Mouse (Mus musculus): Measurements from ENCODE around the gene Olfr1205. TPM values are rescaled to one million over a fixed set of nuclear protein-coding genes. Genes with fewer than 3 reads are reported as not detected.

Olfr1205 gene
- total RNA-seq (2015; ENCODE audit: low replicate concordance) = not detected in 2 replicates
- total RNA-seq (2017; ENCODE audit: low replicate concordance) = not detected in 2 replicates

DNA sequence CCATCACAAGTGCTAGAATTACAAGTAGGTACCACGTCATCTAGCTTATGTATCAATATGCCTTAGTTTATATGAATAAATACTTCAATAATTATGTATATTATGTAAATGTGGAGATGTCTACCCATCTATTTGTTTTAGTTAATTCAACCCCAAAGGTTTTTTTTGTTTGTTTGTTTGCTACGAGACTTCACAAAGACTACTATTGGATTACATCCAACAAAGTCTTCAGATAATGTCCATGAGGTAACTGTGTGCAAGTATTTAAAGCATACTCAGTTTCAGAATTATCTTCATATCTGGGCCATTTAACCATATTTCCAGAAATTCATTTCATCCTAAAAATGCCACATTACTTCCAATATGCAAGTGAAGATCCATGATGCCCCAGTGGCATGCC, at the start of gene Olfr1205:
Gene Olfr1205 (plus strand): TSS at position 301 of the 400 bp plus-strand sequence.
- ATAC-seq (replicated peaks; ENCODE audit: low FRiP score, poor library complexity, severe bottlenecking) = no peak

DNA sequence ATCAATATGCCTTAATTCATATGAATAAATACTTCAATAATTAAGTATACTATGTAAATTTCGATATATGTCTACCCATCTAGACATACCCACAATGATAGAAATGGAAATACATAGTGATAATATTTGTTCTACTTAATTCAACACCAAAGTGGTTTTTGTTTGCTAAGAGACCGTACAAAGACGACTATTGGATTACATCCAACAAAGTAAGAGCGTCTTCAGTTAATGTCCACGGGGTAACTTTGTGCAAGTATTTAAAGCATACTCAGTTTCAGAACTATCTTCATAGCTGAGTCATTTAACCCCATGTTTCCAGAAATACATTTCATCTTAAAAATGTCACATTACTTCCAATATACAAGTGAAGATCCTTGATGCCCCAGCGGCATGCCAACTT, 36.8 kb upstream of the Olfr1205 start, which contains the start of gene Olfr1201:
Gene Olfr1201 (plus strand): TSS at position 301 of the 400 bp plus-strand sequence.
- ATAC-seq (replicated peaks; ENCODE audit: low FRiP score, poor library complexity, severe bottlenecking) = no peak

DNA sequence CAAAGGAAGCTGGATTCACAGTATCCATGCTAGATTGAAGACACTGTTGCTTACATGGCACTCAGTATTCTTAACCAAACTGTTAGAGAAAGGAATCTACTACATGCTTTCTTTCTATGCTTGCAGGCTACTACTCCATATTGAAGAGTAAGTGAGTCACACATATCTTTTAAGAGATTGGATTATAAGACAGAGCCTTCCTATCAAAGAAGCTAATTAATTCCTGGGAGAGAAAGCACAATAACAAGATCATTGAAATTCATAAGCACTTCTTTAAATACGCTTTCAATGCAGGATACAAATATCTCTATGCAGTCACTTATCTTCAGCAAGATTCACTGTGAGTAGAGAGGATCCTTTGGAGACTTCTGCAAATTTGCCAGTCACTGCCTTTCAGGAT, 15.3 kb upstream of the Olfr1205 start, which contains the start of gene Olfr1202:
Gene Olfr1202 (plus strand): TSS at position 301 of the 400 bp plus-strand sequence.
- no peak for ATAC-seq (replicated peaks; ENCODE audit: low FRiP score, poor library complexity, severe bottlenecking)

GRCm38 (mm10) chr2:88838477-88838876, 8.9 kb downstream of the Olfr1205 start:
- no peak for ATAC-seq (replicated peaks; ENCODE audit: low FRiP score, poor library complexity, severe bottlenecking)

DNA sequence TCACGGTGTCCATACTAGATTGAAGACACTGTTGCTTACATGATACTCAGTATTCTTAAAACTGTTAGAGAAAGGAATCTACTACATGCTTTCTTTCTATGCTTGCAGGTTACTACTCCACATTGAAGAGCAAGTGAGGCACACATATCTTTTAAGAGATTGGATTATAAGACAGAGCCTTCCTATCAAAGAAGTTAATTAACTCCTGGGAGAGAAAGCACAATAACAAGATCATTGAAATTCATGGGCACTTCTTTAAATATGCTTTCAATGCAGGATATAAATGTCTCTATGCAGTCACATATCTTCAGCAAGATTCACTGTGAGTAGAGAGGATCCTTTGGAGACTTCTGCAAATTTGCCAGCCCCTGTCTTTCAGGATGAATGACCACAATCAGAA, 19.5 kb downstream of the Olfr1205 start, which contains the start of gene Olfr1204:
Gene Olfr1204 (plus strand): TSS at position 301 of the 400 bp plus-strand sequence.
- no peak for ATAC-seq (replicated peaks; ENCODE audit: low FRiP score, poor library complexity, severe bottlenecking)

DNA sequence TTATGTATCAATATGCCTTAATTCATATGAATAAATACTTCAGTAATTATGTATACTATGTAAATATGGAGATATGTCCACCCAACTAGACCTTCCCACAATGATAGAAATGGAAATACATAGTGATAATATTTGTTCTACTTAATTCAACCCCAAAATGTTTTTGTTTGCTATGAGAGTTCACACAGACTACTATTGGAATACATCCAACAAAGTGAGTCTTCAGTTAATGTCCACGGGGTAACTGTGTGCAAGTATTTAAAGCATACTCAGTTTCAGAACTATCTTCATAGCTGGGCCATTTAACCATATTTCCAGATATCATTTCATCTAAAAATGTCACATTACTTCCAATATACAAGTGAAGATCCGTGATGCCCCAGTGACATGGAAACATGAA, 33.4 kb downstream of the Olfr1205 start, which contains the start of gene Olfr1206:
Gene Olfr1206 (plus strand): TSS at position 301 of the 400 bp plus-strand sequence.
- no peak for ATAC-seq (replicated peaks; ENCODE audit: low FRiP score, poor library complexity, severe bottlenecking)

Other genes with a start within 250 kb of the Olfr1205 start
- gene Olfr1189, start 243.3 kb upstream of the Olfr1205 start, total RNA-seq (2015; ENCODE audit: low replicate concordance) = not detected in 2 replicates
- not detected in 2 replicates for gene Olfr1189, start 243.3 kb upstream of the Olfr1205 start, total RNA-seq (2017; ENCODE audit: low replicate concordance)
- gene Olfr1191-ps1, start 189.2 kb upstream of the Olfr1205 start, total RNA-seq (2015; ENCODE audit: low replicate concordance) = not detected in 2 replicates
- gene Olfr1191-ps1, start 189.2 kb upstream of the Olfr1205 start, total RNA-seq (2017; ENCODE audit: low replicate concordance) = not detected in 2 replicates
- gene Olfr1192-ps1, start 181.2 kb upstream of the Olfr1205 start, total RNA-seq (2015; ENCODE audit: low replicate concordance) = not detected in 2 replicates
- gene Olfr1192-ps1, start 181.2 kb upstream of the Olfr1205 start, total RNA-seq (2017; ENCODE audit: low replicate concordance) = not detected in 2 replicates
- not detected in 2 replicates for gene Olfr1193, start 154.1 kb upstream of the Olfr1205 start, total RNA-seq (2015; ENCODE audit: low replicate concordance)
- gene Olfr1193, start 154.1 kb upstream of the Olfr1205 start, total RNA-seq (2017; ENCODE audit: low replicate concordance) = not detected in 2 replicates
- not detected in 2 replicates for gene Olfr1195, start 140.6 kb upstream of the Olfr1205 start, total RNA-seq (2015; ENCODE audit: low replicate concordance)
- not detected in 2 replicates for gene Olfr1195, start 140.6 kb upstream of the Olfr1205 start, total RNA-seq (2017; ENCODE audit: low replicate concordance)
- gene Olfr1196, start 125.1 kb upstream of the Olfr1205 start, total RNA-seq (2015; ENCODE audit: low replicate concordance) = not detected in 2 replicates
- gene Olfr1196, start 125.1 kb upstream of the Olfr1205 start, total RNA-seq (2017; ENCODE audit: low replicate concordance) = not detected in 2 replicates
- gene Olfr1197, start 97.4 kb upstream of the Olfr1205 start, total RNA-seq (2015; ENCODE audit: low replicate concordance) = not detected in 2 replicates
- not detected in 2 replicates for gene Olfr1197, start 97.4 kb upstream of the Olfr1205 start, total RNA-seq (2017; ENCODE audit: low replicate concordance)
- not detected in 2 replicates for gene Olfr1198, start 78.4 kb upstream of the Olfr1205 start, total RNA-seq (2015; ENCODE audit: low replicate concordance)
- gene Olfr1198, start 78.4 kb upstream of the Olfr1205 start, total RNA-seq (2017; ENCODE audit: low replicate concordance) = not detected in 2 replicates
- not detected in 2 replicates for gene Olfr1199, start 69.3 kb upstream of the Olfr1205 start, total RNA-seq (2015; ENCODE audit: low replicate concordance)
- not detected in 2 replicates for gene Olfr1199, start 69.3 kb upstream of the Olfr1205 start, total RNA-seq (2017; ENCODE audit: low replicate concordance)
- gene Olfr1200, start 59.2 kb upstream of the Olfr1205 start, total RNA-seq (2015; ENCODE audit: low replicate concordance) = not detected in 2 replicates
- gene Olfr1200, start 59.2 kb upstream of the Olfr1205 start, total RNA-seq (2017; ENCODE audit: low replicate concordance) = not detected in 2 replicates
- gene Olfr1201, start 36.7 kb upstream of the Olfr1205 start, total RNA-seq (2015; ENCODE audit: low replicate concordance) = not detected in 2 replicates
- gene Olfr1201, start 36.7 kb upstream of the Olfr1205 start, total RNA-seq (2017; ENCODE audit: low replicate concordance) = not detected in 2 replicates
- gene Olfr1202, start 15.2 kb upstream of the Olfr1205 start, total RNA-seq (2015; ENCODE audit: low replicate concordance) = not detected in 2 replicates
- gene Olfr1202, start 15.2 kb upstream of the Olfr1205 start, total RNA-seq (2017; ENCODE audit: low replicate concordance) = not detected in 2 replicates
- gene Olfr1204, start 19.6 kb downstream of the Olfr1205 start, total RNA-seq (2015; ENCODE audit: low replicate concordance) = not detected in 2 replicates
- gene Olfr1204, start 19.6 kb downstream of the Olfr1205 start, total RNA-seq (2017; ENCODE audit: low replicate concordance) = not detected in 2 replicates
- gene Olfr1206, start 33.5 kb downstream of the Olfr1205 start, total RNA-seq (2015; ENCODE audit: low replicate concordance) = not detected in 2 replicates
- gene Olfr1206, start 33.5 kb downstream of the Olfr1205 start, total RNA-seq (2017; ENCODE audit: low replicate concordance) = not detected in 2 replicates
- not detected in 2 replicates for gene Olfr1208, start 72.6 kb downstream of the Olfr1205 start, total RNA-seq (2015; ENCODE audit: low replicate concordance)
- not detected in 2 replicates for gene Olfr1208, start 72.6 kb downstream of the Olfr1205 start, total RNA-seq (2017; ENCODE audit: low replicate concordance)
- not detected in 2 replicates for gene Olfr1209, start 85.4 kb downstream of the Olfr1205 start, total RNA-seq (2015; ENCODE audit: low replicate concordance)
- not detected in 2 replicates for gene Olfr1209, start 85.4 kb downstream of the Olfr1205 start, total RNA-seq (2017; ENCODE audit: low replicate concordance)
- gene Olfr1211, start 108.4 kb downstream of the Olfr1205 start, total RNA-seq (2015; ENCODE audit: low replicate concordance) = not detected in 2 replicates
- not detected in 2 replicates for gene Olfr1211, start 108.4 kb downstream of the Olfr1205 start, total RNA-seq (2017; ENCODE audit: low replicate concordance)
- not detected in 2 replicates for gene Olfr1212, start 124.2 kb downstream of the Olfr1205 start, total RNA-seq (2015; ENCODE audit: low replicate concordance)
- not detected in 2 replicates for gene Olfr1212, start 124.2 kb downstream of the Olfr1205 start, total RNA-seq (2017; ENCODE audit: low replicate concordance)
- gene Gm13762, start 150.5 kb downstream of the Olfr1205 start, total RNA-seq (2015; ENCODE audit: low replicate concordance) = not detected in 2 replicates
- not detected in 2 replicates for gene Gm13762, start 150.5 kb downstream of the Olfr1205 start, total RNA-seq (2017; ENCODE audit: low replicate concordance)
- not detected in 2 replicates for gene Olfr1214, start 162.9 kb downstream of the Olfr1205 start, total RNA-seq (2015; ENCODE audit: low replicate concordance)
- gene Olfr1214, start 162.9 kb downstream of the Olfr1205 start, total RNA-seq (2017; ENCODE audit: low replicate concordance) = not detected in 2 replicates
- not detected in 2 replicates for gene Olfr1215, start 177.2 kb downstream of the Olfr1205 start, total RNA-seq (2015; ENCODE audit: low replicate concordance)
- not detected in 2 replicates for gene Olfr1215, start 177.2 kb downstream of the Olfr1205 start, total RNA-seq (2017; ENCODE audit: low replicate concordance)
- gene Olfr1216, start 188.6 kb downstream of the Olfr1205 start, total RNA-seq (2015; ENCODE audit: low replicate concordance) = not detected in 2 replicates
- not detected in 2 replicates for gene Olfr1216, start 188.6 kb downstream of the Olfr1205 start, total RNA-seq (2017; ENCODE audit: low replicate concordance)
- gene Olfr1217, start 202.3 kb downstream of the Olfr1205 start, total RNA-seq (2015; ENCODE audit: low replicate concordance) = not detected in 2 replicates
- not detected in 2 replicates for gene Olfr1217, start 202.3 kb downstream of the Olfr1205 start, total RNA-seq (2017; ENCODE audit: low replicate concordance)
- gene Olfr1218, start 231.4 kb downstream of the Olfr1205 start, total RNA-seq (2015; ENCODE audit: low replicate concordance) = not detected in 2 replicates
- not detected in 2 replicates for gene Olfr1218, start 231.4 kb downstream of the Olfr1205 start, total RNA-seq (2017; ENCODE audit: low replicate concordance)